Mouse (Mus musculus) kidney, embryonic 16.5 days (tissue): Measurements from ENCODE around the gene Adam12. TPM values are rescaled to one million over a fixed set of nuclear protein-coding genes. Genes with fewer than 3 reads are reported as not detected.

ENCODE experiments used
- ATAC-seq: fragments of 200-750 bp; cut with Nextera tagmentation; 2 replicates; pipeline ENCODE4 v1.8.0; 2017; ENCODE audit warnings: moderate TSS enrichment; ENCODE audit not compliant: low FRiP score, low TSS enrichment
- H3K27ac ChIP-seq: fragments of 300-500 bp; sonication (generic); 2 replicates; pipeline ENCODE4 v1.5.1; 2014; ENCODE audit warnings: low read length
- H3K27me3 ChIP-seq: fragments of 300-500 bp; sonication (generic); 2 replicates; pipeline ENCODE4 v1.6.1; 2014; ENCODE audit warnings: low read length, control low read depth, mixed read lengths; ENCODE audit not compliant: insufficient read depth
- H3K36me3 ChIP-seq: fragments of 300-500 bp; sonication (generic); 2 replicates; pipeline ENCODE4 v1.6.1; 2014; ENCODE audit warnings: low read length, control low read depth, mixed read lengths; ENCODE audit not compliant: insufficient read depth
- H3K4me1 ChIP-seq: fragments of 300-500 bp; sonication (generic); 2 replicates; pipeline ENCODE4 v1.6.1; 2014; ENCODE audit warnings: low read length, control low read depth, mixed read lengths; ENCODE audit not compliant: insufficient read depth
- H3K4me2 ChIP-seq: fragments of 300-500 bp; sonication (generic); replicated peaks from 2 replicates; pipeline ENCODE4 v1.6.1; 2014; ENCODE audit warnings: low read depth, low read length
- H3K4me3 ChIP-seq: fragments of 300-500 bp; sonication (generic); 2 replicates; pipeline ENCODE4 v1.5.1; 2014; ENCODE audit warnings: mild to moderate bottlenecking, low read length
- H3K9ac ChIP-seq: fragments of 300-500 bp; sonication (generic); replicated peaks from 2 replicates; pipeline ENCODE4 v1.6.1; 2014; ENCODE audit warnings: low read length
- H3K9me3 ChIP-seq: fragments of 300-500 bp; sonication (generic); 2 replicates; pipeline ENCODE4 v1.6.1; 2016; ENCODE audit warnings: low read length, control low read depth
- WGBS: fragments of 180-500 bp; shearing (Covaris S2); extraction: QIAGEN DNeasy Blood & Tissue Kit; methylation state at CpG from one replicate; pipeline ENCODE4 v1.1.7; 2014; 5-methylcytosine and 5-hydroxymethylcytosine counted together
- polyA plus RNA-seq: library from polyadenylated mRNA; unstranded; fragments of >200 nt; fragmentation: Nextera tagmentation; extraction: Ambion mirVana; gene quantifications from 2 replicates; pipeline ENCODE4 v1.2.1, GENCODE M21; 2015

Gene Adam12
- polyA plus RNA-seq, 1 experiment from 2014 or later, result 4.5 TPM

DNA sequence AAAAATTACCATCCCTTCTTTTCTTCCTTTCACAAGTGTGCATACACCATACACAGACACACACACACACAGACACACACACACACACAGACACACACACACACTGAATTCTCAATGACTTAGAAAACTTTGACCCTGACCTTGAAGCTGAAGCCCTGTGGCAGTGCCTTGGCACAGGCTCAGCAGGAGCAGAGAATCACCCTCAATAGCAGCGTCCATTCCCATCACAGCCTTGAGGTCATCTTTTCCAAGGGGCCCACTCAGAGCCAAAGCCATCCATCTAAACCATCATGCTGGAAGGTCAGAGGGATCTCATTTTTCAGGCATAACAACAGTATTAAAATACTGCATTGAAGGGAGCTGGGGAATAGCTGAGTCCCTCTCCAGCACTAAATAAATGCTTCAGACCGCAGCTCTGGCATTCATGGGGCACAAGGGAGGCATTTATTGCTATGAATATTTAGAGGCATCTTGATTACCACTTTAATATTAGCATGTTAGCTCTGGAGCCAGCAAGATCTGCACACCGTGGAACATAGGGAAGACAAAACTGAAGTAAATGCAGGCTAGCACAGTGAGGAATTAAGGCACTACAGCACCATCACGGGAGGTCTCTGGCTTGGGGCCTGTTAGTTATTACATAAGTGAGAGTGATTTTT lies 92.5 kb downstream of the Adam12 start:
- no peak for ATAC-seq
- 62% methylated on average over 4 of the region's 4 CpGs for WGBS

DNA sequence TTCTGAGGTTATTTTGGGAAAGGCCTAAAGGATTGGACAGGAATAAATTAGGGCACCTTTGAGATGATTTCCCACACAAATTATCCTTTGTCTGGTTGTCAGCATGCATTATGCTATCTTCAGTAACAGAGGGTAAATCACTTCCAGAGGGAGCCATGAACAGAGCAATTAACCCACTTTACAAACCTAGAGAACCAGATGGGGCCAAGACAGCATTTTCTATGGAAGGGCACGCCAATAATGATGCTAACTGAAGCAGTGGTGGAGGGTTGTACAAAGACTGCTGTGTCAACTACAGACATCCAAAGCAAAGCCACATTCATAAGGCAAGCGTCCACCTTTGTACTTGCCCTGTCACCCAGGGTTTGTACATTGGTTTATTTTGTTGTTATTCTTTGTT lies 99.6 kb downstream of the Adam12 start:
- Histone ChIP-seq H3K4me2 (no peak overlapping the region), H3K27me3 (no peaks in the 10 kb centered on the region), H3K4me1 (no peaks in the 10 kb centered on the region), H3K4me3 (no peak overlapping the region), H3K36me3 (no peaks in the 10 kb centered on the region), H3K9me3 (no peaks in the 10 kb centered on the region), H3K27ac (no peak overlapping the region), H3K9ac (no peak overlapping the region)
- WGBS, result 75% methylated on average over 2 of the region's 2 CpGs
- ATAC-seq, result no peak

More for the DNA sequence above, 92.5 kb downstream of the Adam12 start:
- no peaks in the 10 kb centered on the region for H3K27me3 ChIP-seq
- no peak overlapping the region for H3K4me2 ChIP-seq
- H3K9me3 ChIP-seq, result no peaks in the 10 kb centered on the region
- no peaks in the 10 kb centered on the region for H3K36me3 ChIP-seq
- H3K27ac ChIP-seq, result no peak overlapping the region
- H3K4me1 ChIP-seq, result no peaks in the 10 kb centered on the region
- H3K9ac ChIP-seq, result no peak overlapping the region
- no peak overlapping the region for H3K4me3 ChIP-seq

DNA sequence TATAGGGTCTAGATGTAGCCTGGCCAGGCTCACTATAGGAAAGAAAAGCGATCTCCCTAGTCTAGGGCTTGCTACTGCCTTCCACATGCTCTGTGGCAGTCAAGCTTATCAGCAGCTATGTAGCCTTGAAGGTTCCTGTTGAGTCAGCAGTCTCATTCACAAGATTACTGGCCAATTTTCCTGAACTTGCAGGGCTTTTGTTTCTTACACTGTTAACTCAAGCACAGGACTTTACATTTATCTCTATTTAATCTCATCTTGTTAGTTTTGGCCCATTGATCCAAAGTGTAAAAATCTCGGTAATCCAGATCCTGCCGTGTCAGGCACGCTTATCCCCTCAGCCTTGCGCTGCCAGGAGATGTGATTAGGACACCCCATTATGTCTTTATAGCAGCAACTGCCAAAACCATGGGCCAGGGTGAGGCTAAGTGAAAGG lies 103.8 kb downstream of the Adam12 start:
- Histone ChIP-seq H3K36me3 (no peaks in the 10 kb centered on the region), H3K27ac (no peak overlapping the region), H3K9ac (no peak overlapping the region), H3K4me2 (no peak overlapping the region), H3K9me3 (no peaks in the 10 kb centered on the region), H3K4me1 (no peaks in the 10 kb centered on the region), H3K27me3 (no peaks in the 10 kb centered on the region), H3K4me3 (no peak overlapping the region)
- ATAC-seq, result no peak
- 75% methylated on average over 5 of the region's 5 CpGs for WGBS

DNA sequence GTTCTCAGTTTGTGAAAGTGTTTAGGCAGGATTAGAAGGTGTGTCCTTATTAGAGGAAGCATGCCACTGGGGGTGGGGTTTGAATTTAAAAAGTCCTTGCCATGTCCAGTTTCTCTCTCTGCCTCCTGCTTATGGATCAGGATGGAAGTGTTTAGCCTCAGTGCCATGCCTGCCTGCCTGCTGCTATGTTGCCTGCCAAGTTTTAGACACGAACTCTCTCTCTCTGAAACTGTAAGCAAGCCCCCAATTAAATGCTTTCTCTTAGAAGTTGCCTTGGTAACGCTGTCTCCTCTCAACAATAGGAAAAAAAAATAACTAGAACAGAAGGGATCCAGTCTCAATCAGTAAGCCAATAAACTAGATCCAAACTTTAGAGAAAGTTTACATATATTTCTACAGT lies 110.5 kb downstream of the Adam12 start:
- no peaks in the 10 kb centered on the region for H3K4me1 ChIP-seq
- 63% methylated on average over 2 of the region's 2 CpGs for WGBS

DNA sequence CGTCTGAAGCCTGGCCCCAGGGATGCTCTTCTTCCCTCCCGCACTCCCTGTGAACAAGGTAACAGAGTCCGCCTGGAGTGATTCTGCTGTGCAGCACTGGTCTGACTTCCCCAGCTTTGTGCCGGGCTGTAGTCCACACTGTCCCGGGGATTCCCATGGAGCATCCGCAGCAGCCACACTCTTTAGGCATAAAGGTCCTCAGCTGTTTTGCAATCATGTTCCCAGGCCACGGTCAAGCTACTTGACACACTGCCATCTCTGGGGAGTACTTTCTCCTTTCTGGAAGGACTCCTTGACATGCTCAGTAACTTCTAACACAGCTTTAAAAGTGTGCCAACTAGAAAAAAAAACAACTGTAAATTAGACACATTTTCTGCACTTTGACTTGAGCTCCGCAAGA lies 116.5 kb downstream of the Adam12 start:
- no peak overlapping the region for H3K27ac ChIP-seq
- no peak for ATAC-seq

More for the DNA sequence above, 110.5 kb downstream of the Adam12 start:
- Histone ChIP-seq H3K4me2 (no peak overlapping the region), H3K9me3 (no peaks in the 10 kb centered on the region), H3K9ac (no peak overlapping the region), H3K4me3 (no peak overlapping the region), H3K27me3 (no peaks in the 10 kb centered on the region), H3K27ac (no peak overlapping the region), H3K36me3 (no peaks in the 10 kb centered on the region)
- no peak for ATAC-seq

DNA sequence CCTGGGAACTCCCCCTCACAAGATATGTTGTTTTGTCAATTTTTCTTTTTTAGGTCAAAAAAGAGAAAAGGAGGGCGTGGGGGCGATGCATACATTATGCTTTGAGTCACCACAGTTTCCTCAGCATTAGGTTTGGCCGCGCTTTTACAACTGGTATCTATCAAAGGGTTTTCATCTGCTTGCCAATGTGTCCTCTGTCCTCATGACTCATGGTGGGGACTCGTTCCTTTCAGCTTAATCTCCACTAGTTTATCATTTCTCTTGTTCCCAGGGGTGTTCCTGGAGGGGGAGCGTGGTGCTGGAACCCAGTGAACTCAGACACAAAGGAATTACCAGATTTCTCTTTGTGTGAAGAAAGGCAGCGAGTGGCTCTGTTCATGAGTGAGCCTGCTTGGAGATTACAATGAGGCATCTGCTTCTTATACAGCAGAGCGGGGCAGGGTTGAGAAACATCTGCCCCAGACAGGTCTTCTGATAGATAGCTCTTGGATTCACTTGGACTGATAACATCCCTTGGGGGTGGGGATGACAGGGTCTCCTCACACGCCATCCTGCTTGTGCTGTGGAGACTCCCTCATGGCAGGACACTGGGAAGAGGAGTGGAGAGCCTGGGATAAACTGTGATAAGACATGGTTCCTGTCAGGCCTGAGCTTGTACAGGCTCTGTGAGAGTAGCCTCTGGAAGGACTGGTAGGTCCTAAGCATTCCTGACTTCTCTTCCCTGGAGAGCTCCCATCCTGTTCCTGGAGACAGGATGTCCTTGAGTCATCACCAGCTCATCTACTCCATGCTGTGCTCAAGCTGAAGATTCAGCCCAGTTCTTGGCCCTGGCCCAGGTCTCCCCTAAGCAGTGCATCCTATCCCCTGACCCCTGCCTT lies 117.4 kb downstream of the Adam12 start:
- Histone ChIP-seq H3K27ac (no peak overlapping the region), H3K4me3 (no peak overlapping the region), H3K9ac (no peak overlapping the region), H3K27me3 (no peaks in the 10 kb centered on the region), H3K4me1 (0 out of 2 replicates have a peak, but pooled peaks cover 5% of the 10 kb centered on the region), H3K36me3 (no peaks in the 10 kb centered on the region), H3K4me2 (no peak overlapping the region), H3K9me3 (no peaks in the 10 kb centered on the region)
- WGBS, result 75% methylated on average over 9 of the region's 9 CpGs
- peak; percentile 39; the same call in 1 of the 2 replicates for ATAC-seq

More for the DNA sequence above, 116.5 kb downstream of the Adam12 start:
- Histone ChIP-seq H3K27me3 (no peaks in the 10 kb centered on the region), H3K9ac (no peak overlapping the region), H3K4me3 (no peak overlapping the region), H3K36me3 (no peaks in the 10 kb centered on the region), H3K9me3 (no peaks in the 10 kb centered on the region), H3K4me1 (0 out of 2 replicates have a peak, but pooled peaks cover 5% of the 10 kb centered on the region), H3K4me2 (no peak overlapping the region)
- WGBS, result 65% methylated on average over 8 of the region's 8 CpGs

DNA sequence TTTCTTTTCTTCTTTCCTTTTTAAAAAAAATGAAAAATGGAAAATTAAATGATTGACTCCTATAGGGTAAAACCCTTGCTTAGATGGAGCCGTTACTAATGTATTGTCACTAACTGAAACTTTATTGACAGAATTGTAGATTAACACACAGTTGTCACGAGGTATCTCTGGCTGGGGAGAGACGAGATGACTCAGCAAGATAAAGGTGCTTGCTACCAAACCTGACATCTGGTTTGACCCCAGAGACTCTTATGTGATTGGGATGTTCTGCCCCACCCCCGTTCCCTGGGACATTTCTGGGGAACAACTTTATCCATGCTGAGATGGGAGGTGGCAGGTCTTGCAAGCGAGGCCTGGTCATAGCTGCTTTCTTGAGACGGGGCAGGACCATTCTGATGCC lies 118.1 kb downstream of the Adam12 start:
- H3K27me3 ChIP-seq, result no peaks in the 10 kb centered on the region
- WGBS, result 66% methylated on average over 6 of the region's 6 CpGs
- 0 out of 2 replicates have a peak, but pooled peaks cover 5% of the 10 kb centered on the region for H3K4me1 ChIP-seq
- no peak overlapping the region for H3K27ac ChIP-seq
- no peaks in the 10 kb centered on the region for H3K36me3 ChIP-seq
- no peak overlapping the region for H3K9ac ChIP-seq
- no peaks in the 10 kb centered on the region for H3K9me3 ChIP-seq
- no peak for ATAC-seq
- no peak overlapping the region for H3K4me3 ChIP-seq
- no peak overlapping the region for H3K4me2 ChIP-seq

DNA sequence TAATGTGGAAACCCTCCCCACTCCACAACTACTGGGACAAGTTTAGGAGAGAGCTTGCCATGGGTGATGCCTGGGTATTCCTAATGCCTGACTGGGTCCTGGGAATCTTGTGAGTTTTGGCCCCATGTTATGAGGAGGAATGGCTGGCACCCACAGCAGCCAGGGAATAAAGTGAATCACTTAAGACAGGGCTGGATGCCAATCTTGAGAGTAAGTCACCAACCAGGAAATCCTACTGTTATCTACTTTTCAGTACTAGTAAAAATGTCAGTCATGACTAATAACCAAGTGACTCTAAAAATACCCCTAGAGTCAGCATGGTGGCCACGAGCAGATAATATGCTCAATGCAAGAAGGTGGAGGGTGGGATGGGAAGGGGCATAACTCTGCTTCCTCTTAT lies 121.8 kb downstream of the Adam12 start:
- no peak overlapping the region for H3K4me3 ChIP-seq
- H3K27me3 ChIP-seq, result no peaks in the 10 kb centered on the region
- H3K4me2 ChIP-seq, result no peak overlapping the region
- H3K36me3 ChIP-seq, result no peaks in the 10 kb centered on the region
- H3K9ac ChIP-seq, result no peak overlapping the region
- H3K9me3 ChIP-seq, result no peaks in the 10 kb centered on the region
- 0 out of 2 replicates have a peak, but pooled peaks cover 5% of the 10 kb centered on the region for H3K4me1 ChIP-seq
- no peak overlapping the region for H3K27ac ChIP-seq
- WGBS, result 71% methylated on average over 1 of the region's 1 CpGs
- ATAC-seq, result no peak

DNA sequence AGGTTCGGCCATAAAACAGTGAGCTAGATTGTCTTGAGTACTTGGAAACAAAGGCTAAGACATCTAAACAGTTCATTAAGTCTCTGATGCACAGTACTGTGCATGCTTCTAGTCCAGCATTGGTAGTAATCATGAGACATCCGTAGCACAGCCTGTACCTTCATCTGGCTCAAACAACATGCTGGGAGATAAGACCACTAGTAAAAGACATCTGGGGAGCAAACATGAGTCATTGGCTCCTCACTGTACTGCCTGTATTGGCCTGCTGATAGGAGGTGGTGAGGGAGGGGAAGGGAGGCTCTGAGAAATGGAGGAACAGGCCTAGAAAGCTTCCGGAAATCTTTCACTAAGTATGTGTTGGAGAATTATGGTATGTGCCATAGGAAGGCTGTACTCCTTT lies 124.1 kb downstream of the Adam12 start:
- ATAC-seq, result no peak
- no peaks in the 10 kb centered on the region for H3K4me1 ChIP-seq
- no peaks in the 10 kb centered on the region for H3K9me3 ChIP-seq
- no peaks in the 10 kb centered on the region for H3K27me3 ChIP-seq
- H3K9ac ChIP-seq, result no peak overlapping the region
- H3K4me2 ChIP-seq, result no peak overlapping the region
- 83% methylated on average over 3 of the region's 3 CpGs for WGBS
- H3K27ac ChIP-seq, result no peak overlapping the region
- H3K36me3 ChIP-seq, result no peaks in the 10 kb centered on the region
- no peak overlapping the region for H3K4me3 ChIP-seq

DNA sequence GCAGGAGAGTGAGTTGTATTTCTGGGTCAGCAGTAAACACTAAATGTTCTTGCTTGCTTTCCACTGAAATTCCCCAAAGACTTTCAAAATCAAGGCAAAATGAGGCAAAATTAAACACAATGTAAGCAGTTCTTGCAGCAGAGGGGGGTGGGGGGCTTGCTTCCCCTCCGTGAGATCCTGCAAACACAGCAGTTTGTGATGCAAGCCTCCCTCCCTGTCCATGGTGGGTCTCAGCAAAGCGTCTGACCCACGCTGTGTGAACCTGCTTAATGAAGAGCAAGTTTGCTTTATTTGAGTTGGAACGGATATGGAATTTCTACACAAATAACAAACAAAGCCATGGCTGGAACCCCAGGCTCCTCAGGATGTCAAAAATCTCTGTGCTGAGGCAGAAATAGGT lies 132.9 kb downstream of the Adam12 start:
- Histone ChIP-seq H3K36me3 (no peaks in the 10 kb centered on the region), H3K4me1 (no peaks in the 10 kb centered on the region), H3K27ac (no peak overlapping the region), H3K9me3 (no peaks in the 10 kb centered on the region), H3K4me3 (no peak overlapping the region), H3K27me3 (no peaks in the 10 kb centered on the region), H3K4me2 (no peak overlapping the region), H3K9ac (no peak overlapping the region)
- no peak for ATAC-seq
- WGBS, result 45% methylated on average over 4 of the region's 4 CpGs
